Mouse (Mus musculus) midbrain, embryonic 13.5 days (tissue): ENCODE measurements at regions not wholly inside any gene's neighbourhood (a gene's known extent, or its start where the extent isn't known, plus 50 kb on each side); places are given as distances from the start of the nearest gene placed in this dataset.

Source experiments
- ATAC-seq: fragments of 200-750 bp; cut with Nextera tagmentation; 2 replicates; pipeline ENCODE4 v1.8.0; 2017; ENCODE audit warnings: mild to moderate bottlenecking, moderate TSS enrichment, moderate library complexity
- H3K27ac ChIP-seq: fragments of 300-500 bp; sonication (generic); 2 replicates; pipeline ENCODE4 v1.5.1; 2015; ENCODE audit warnings: inconsistent platforms, mild to moderate bottlenecking, moderate library complexity
- H3K27me3 ChIP-seq: fragments of 300-500 bp; sonication (generic); 2 replicates; pipeline ENCODE4 v1.6.1; 2015; ENCODE audit warnings: mild to moderate bottlenecking, inconsistent platforms
- H3K36me3 ChIP-seq: fragments of 300-500 bp; sonication (generic); 2 replicates; pipeline ENCODE4 v1.6.1; 2015; ENCODE audit warnings: mild to moderate bottlenecking, inconsistent platforms
- H3K4me1 ChIP-seq: fragments of 300-500 bp; sonication (generic); replicated peaks from 2 replicates; pipeline ENCODE4 v1.6.1; 2015; ENCODE audit warnings: inconsistent platforms
- H3K4me2 ChIP-seq: fragments of 300-500 bp; sonication (generic); replicated peaks from 2 replicates; pipeline ENCODE4 v1.6.1; 2015; ENCODE audit warnings: moderate library complexity, mild to moderate bottlenecking, inconsistent platforms
- H3K4me3 ChIP-seq: fragments of 300-500 bp; sonication (generic); replicated peaks from 2 replicates; pipeline ENCODE4 v1.5.1; 2015; ENCODE audit warnings: mild to moderate bottlenecking, inconsistent platforms
- H3K9ac ChIP-seq: fragments of 300-500 bp; sonication (generic); replicated peaks from 2 replicates; pipeline ENCODE4 v1.6.1; 2015; ENCODE audit warnings: mild to moderate bottlenecking, inconsistent platforms
- H3K9me3 ChIP-seq: fragments of 300-500 bp; sonication (generic); 2 replicates; pipeline ENCODE4 v1.6.1; 2016; ENCODE audit warnings: mild to moderate bottlenecking, inconsistent platforms
- WGBS: fragments of 180-500 bp; shearing (Covaris S2); methylation state at CpG from one replicate; pipeline ENCODE4 v1.1.7; 2015; 5-methylcytosine and 5-hydroxymethylcytosine counted together

GRCm38 (mm10) chr10:44994385-44995281, 72.4 kb upstream of the Prep start:
- ATAC-seq, result no peak; the same call in 1 of the 2 replicates
- Histone ChIP-seq H3K36me3 (no peaks in the 10 kb centered on the region), H3K4me3 (no peak overlapping the region), H3K27me3 (no peaks in the 10 kb centered on the region), H3K9me3 (no peaks in the 10 kb centered on the region), H3K27ac (no peak overlapping the region), H3K4me1 (peaks cover 40% of the 10 kb centered on the region), H3K9ac (no peak overlapping the region), H3K4me2 (no peak overlapping the region)
- WGBS, result 63% methylated on average over 17 of the region's 17 CpGs

DNA sequence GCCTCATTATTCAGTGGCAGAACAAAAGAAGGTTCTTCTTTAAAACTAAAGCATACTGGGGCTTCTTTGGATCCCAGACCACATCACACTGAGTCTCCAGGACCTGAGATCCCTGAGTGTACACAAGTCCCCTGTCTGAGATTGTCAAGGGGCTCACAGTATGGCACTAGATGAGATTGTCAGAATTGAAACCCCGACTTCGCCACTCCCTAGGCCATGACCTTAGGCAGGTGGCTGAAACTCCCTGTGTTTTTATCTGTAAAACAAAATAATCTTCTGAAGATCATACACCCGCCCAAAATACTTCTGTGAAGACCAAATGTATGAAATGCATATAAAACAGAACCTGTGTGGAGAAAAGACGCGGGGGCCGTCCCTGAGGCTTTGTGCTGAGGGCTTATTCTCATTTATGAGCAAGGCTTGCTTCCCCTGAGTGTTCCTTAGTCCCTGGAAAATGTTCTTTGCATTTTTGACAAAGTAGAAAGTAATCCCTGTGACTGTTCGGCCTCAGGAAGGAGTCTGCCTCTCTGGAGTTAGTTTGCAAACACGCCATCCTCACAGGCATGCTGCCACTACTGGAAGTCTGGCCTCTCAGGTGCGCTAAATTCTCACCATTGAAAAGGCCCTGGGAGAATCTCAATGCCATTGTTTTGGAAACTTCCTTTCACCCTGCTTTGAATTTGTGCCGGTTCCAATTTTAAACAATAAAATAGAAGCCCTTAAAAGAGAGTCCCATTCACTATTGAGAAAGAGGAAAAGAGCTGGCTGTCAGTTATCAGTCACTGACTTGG, 73.3 kb upstream of the Prep start:
- no peaks in the 10 kb centered on the region for H3K9me3 ChIP-seq
- no peak overlapping the region for H3K9ac ChIP-seq
- no peak overlapping the region for H3K4me2 ChIP-seq
- H3K36me3 ChIP-seq, result no peaks in the 10 kb centered on the region
- no peak overlapping the region for H3K27ac ChIP-seq
- 31% methylated on average over 10 of the region's 10 CpGs for WGBS
- no peak overlapping the region for H3K4me3 ChIP-seq
- H3K4me1 ChIP-seq, result peaks cover 39% of the 10 kb centered on the region
- ATAC-seq, result no peak
- no peaks in the 10 kb centered on the region for H3K27me3 ChIP-seq

GRCm38 (mm10) chr10:44989539-44989938, 77.5 kb upstream of the Prep start:
- no peak for ATAC-seq
- Histone ChIP-seq H3K4me1 (peaks cover 12% of the 10 kb centered on the region), H3K36me3 (no peaks in the 10 kb centered on the region), H3K27me3 (no peaks in the 10 kb centered on the region), H3K9ac (no peak overlapping the region), H3K27ac (no peak overlapping the region), H3K9me3 (no peaks in the 10 kb centered on the region), H3K4me2 (no peak overlapping the region), H3K4me3 (no peak overlapping the region)
- 69% methylated on average over 6 of the region's 6 CpGs for WGBS

DNA sequence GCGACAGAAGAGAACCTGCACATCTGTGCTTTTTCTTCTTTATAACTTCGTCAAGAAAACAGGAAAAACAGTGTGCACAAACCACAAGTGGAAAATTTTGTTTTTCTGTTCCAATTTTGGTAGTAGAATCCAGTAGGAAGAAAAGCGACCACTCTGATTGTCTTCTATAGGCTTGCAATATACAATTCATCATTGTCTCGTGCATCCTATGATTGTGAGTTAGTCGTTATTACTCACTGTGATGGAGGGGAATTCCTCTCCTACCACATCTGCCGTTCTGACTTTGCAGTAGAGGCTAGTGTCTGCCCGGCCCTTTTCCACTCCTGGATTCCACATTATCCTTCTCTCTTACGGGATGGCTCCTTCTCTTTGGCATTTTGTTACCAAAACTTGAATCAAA, 78.2 kb upstream of the Prep start:
- no peak overlapping the region for H3K4me3 ChIP-seq
- 80% methylated on average over 8 of the region's 8 CpGs for WGBS
- H3K27me3 ChIP-seq, result no peaks in the 10 kb centered on the region
- H3K9me3 ChIP-seq, result no peaks in the 10 kb centered on the region
- no peaks in the 10 kb centered on the region for H3K36me3 ChIP-seq
- H3K4me2 ChIP-seq, result no peak overlapping the region
- H3K27ac ChIP-seq, result no peak overlapping the region
- ATAC-seq, result no peak
- H3K9ac ChIP-seq, result no peak overlapping the region
- peaks cover 5% of the 10 kb centered on the region for H3K4me1 ChIP-seq

GRCm38 (mm10) chr10:44987615-44988014, 79.4 kb upstream of the Prep start:
- 81% methylated on average over 4 of the region's 4 CpGs for WGBS
- Histone ChIP-seq H3K4me2 (no peak overlapping the region), H3K4me3 (no peak overlapping the region), H3K4me1 (no peaks in the 10 kb centered on the region), H3K9ac (no peak overlapping the region), H3K9me3 (no peaks in the 10 kb centered on the region), H3K27me3 (no peaks in the 10 kb centered on the region), H3K36me3 (no peaks in the 10 kb centered on the region), H3K27ac (no peak overlapping the region)
- ATAC-seq, result no peak

DNA sequence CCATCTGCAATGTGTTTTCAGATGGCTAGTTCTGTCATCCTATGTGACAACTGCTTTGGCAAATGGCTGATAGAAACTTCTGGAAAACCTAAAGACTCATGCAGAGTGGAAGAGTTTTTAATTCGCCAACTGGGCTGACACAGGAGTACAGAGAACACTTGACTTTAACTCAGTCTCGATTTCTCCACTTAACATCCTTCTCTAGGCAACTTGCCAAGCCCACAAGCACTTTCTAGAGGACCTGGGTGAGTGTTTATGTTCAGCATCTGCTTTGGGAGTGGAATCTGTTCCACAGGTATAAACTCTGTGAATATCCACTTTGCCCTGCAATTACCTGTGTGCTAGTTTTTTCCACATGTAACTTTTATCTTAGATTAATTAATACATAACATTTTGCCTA, 85.1 kb upstream of the Prep start:
- ATAC-seq, result no peak
- 77% methylated on average over 2 of the region's 2 CpGs for WGBS
- Histone ChIP-seq H3K27ac (no peak overlapping the region), H3K9ac (no peak overlapping the region), H3K4me1 (no peaks in the 10 kb centered on the region), H3K4me3 (no peak overlapping the region), H3K9me3 (no peaks in the 10 kb centered on the region), H3K27me3 (no peaks in the 10 kb centered on the region), H3K4me2 (no peak overlapping the region), H3K36me3 (no peaks in the 10 kb centered on the region)

DNA sequence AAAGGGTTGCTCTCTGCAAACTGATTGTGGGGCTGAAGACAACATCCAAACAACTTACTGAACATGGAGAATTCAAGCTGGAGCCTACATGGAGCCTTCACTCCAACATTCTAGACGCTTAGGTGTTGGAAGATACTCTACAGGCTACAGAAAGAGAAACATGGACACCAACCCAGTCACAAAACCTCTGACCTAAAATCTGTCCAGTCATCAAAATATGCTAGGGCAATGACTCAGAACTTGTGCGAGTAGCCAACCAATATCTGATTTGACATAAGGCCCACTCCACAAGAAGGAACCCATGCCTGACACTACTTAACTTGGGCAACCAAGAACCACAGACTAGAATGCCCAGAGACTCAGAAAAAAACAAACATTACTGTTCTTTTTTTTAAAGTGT, 90.2 kb upstream of the Prep start:
- no peaks in the 10 kb centered on the region for H3K4me1 ChIP-seq
- H3K36me3 ChIP-seq, result no peaks in the 10 kb centered on the region
- no peak overlapping the region for H3K9ac ChIP-seq
- H3K4me2 ChIP-seq, result no peak overlapping the region
- H3K27ac ChIP-seq, result no peak overlapping the region
- no peaks in the 10 kb centered on the region for H3K9me3 ChIP-seq
- ATAC-seq, result no peak
- no peak overlapping the region for H3K4me3 ChIP-seq
- 95% methylated on average over 2 of the region's 2 CpGs for WGBS
- H3K27me3 ChIP-seq, result no peaks in the 10 kb centered on the region

- Histone ChIP-seq H3K27me3 (no peaks in the 10 kb centered on the region), H3K4me2 (no peak overlapping the region), H3K36me3 (no peaks in the 10 kb centered on the region), H3K27ac (no peak overlapping the region), H3K9ac (no peak overlapping the region), H3K4me3 (no peak overlapping the region), H3K9me3 (no peaks in the 10 kb centered on the region), H3K4me1 (no peaks in the 10 kb centered on the region)
- no peak for ATAC-seq
- 88% methylated on average over 2 of the region's 2 CpGs for WGBS
These were observed 95.1 kb upstream of the Prep start for GRCm38 (mm10) chr10:44971911-44972310.

GRCm38 (mm10) chr10:44959968-44960367, 107.0 kb upstream of the Prep start:
- Histone ChIP-seq H3K9me3 (no peaks in the 10 kb centered on the region), H3K36me3 (no peaks in the 10 kb centered on the region), H3K4me1 (no peaks in the 10 kb centered on the region), H3K9ac (no peak overlapping the region), H3K4me2 (no peak overlapping the region), H3K4me3 (no peak overlapping the region), H3K27me3 (no peaks in the 10 kb centered on the region), H3K27ac (no peak overlapping the region)
- 90% methylated on average over 3 of the region's 3 CpGs for WGBS
- no peak for ATAC-seq

DNA sequence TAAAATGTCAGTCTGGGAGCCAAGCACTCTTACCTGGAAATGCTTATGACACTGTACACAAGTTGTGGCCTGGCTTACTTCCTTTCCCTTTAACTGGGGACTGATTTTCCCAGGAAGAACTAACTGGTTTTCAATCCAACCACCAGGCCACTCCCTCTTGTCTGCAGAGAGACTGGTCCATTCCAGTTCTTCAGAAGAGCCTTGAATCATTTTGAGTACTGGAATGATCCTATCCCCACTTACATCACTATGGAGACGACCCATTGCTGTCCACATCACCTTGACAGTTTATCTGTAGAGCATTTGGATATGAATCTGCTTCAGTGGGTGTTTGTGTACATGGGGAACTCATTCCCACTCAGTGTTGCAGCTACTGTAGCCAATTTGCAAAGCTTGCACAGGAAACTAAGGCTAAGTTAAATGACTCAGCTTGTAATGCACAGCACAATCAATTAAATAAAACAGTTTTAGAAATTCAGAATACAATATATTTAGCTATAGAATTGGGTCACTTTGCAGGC, 121.7 kb upstream of the Prep start:
- no peaks in the 10 kb centered on the region for H3K9me3 ChIP-seq
- H3K36me3 ChIP-seq, result no peaks in the 10 kb centered on the region
- no peaks in the 10 kb centered on the region for H3K27me3 ChIP-seq
- H3K4me1 ChIP-seq, result no peaks in the 10 kb centered on the region
- no peak overlapping the region for H3K27ac ChIP-seq
- no peak for ATAC-seq
- no peak overlapping the region for H3K4me3 ChIP-seq
- no peak overlapping the region for H3K9ac ChIP-seq
- no peak overlapping the region for H3K4me2 ChIP-seq
- WGBS, result 63% methylated on average over 1 of the region's 1 CpGs

GRCm38 (mm10) chr10:44939403-44939802, 127.6 kb upstream of the Prep start:
- 44% methylated on average over 1 of the region's 1 CpGs for WGBS
- H3K27me3 ChIP-seq, result no peaks in the 10 kb centered on the region
- H3K9me3 ChIP-seq, result no peaks in the 10 kb centered on the region
- no peak overlapping the region for H3K4me3 ChIP-seq
- no peaks in the 10 kb centered on the region for H3K36me3 ChIP-seq
- H3K27ac ChIP-seq, result no peak overlapping the region
- H3K9ac ChIP-seq, result no peak overlapping the region
- no peak overlapping the region for H3K4me2 ChIP-seq
- no peak for ATAC-seq
- no peaks in the 10 kb centered on the region for H3K4me1 ChIP-seq

DNA sequence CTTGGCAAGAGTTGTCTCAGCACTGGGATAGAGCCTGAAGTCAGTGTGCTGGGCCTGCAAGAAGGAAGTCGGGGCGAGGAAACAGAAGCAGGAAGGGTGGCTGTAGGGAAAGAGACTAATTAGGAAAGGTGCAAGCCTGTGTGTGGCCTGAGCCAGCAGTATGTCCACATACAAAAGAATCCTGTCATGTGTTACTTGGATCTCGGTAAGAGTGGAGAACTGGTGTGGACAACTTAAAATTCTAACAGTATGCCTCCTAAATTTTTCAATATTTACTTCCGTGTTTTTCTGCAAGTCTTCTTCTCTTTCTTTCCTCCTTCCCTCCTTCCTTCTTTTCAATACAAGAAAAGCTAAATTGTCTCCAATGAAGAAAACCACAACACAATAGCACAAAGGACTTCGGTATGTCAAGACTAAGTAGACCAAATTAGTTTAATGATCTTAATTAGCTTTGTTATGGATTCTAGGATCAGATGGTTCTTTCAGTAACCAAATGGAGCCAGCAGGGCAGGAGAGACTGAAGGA, 130.0 kb upstream of the Prep start:
- H3K4me3 ChIP-seq, result no peak overlapping the region
- no peak for ATAC-seq
- no peak overlapping the region for H3K9ac ChIP-seq
- H3K4me1 ChIP-seq, result no peaks in the 10 kb centered on the region
- H3K27me3 ChIP-seq, result no peaks in the 10 kb centered on the region
- no peak overlapping the region for H3K27ac ChIP-seq
- WGBS, result 79% methylated on average over 5 of the region's 5 CpGs
- H3K36me3 ChIP-seq, result no peaks in the 10 kb centered on the region
- H3K9me3 ChIP-seq, result no peaks in the 10 kb centered on the region
- no peak overlapping the region for H3K4me2 ChIP-seq
